Mouse (Mus musculus): ENCODE data around the gene Specc1l. TPM values are rescaled to one million over a fixed set of nuclear protein-coding genes. Genes with fewer than 3 reads are reported as not detected.

Specc1l gene
- polyA plus RNA-seq, 1 experiment from 2014 or later, result 47.3 TPM

DNA sequence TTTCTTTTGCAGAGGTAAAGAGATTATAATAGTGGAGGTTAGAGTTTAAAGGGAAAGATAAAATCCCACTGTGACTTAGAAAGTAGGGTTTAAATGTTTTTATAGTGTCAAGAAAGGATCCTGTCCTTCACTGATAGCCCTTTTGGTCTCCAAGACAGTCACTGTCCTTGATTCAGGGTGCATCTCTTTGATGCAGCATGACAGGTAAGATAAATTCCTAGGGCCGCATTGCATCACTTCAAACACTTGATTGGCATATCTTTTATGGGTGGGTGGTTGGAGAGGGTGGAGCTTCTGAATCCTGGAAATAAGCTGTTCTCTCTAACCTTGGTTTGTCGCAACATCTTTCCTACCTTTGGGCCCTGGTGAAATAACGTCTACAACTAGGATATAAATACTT is 15.5 kb downstream of the Specc1l start:
- no peak overlapping the region for H3K9ac ChIP-seq
- WGBS, result 84% methylated on average over 3 of the region's 3 CpGs
- peaks cover 18% of the 10 kb centered on the region for H3K36me3 ChIP-seq

DNA sequence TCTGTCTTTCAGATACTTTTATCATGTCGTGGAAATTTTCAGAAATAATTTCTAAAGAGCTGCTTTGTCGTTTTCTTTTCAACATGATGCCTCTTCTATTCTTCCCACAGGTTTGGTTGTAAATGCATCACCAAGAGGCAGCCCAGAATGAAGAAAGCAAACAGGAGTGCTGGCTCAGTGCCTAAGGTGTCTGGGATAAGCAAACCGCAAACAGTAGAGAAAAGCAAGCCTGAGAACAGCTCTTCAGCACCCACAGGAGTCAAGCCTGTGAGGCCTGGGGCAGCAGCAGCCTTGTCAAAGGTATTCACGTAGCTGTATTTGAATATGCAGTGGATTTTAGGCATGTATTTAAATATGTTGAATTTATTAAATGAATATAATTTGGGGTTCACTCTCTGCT is 18.7 kb downstream of the Specc1l start:
- Histone ChIP-seq H3K36me3 (peaks cover 26% of the 10 kb centered on the region), H3K9me3 (no peaks in the 10 kb centered on the region), H3K9ac (no peak overlapping the region), H3K4me1 (peaks cover 4% of the 10 kb centered on the region; the same call in 1 of the 2 replicates), H3K4me3 (no peak overlapping the region), H3K27me3 (no peaks in the 10 kb centered on the region), H3K27ac (no peak overlapping the region), H3K4me2 (no peak overlapping the region)
- whole genome bisulfite sequencing, result 62% methylated on average over 4 of the region's 4 CpGs
- ATAC-seq (ENCODE audit: borderline replicate concordance, extremely low read depth, low FRiP score, low TSS enrichment), result no peak

More for the DNA sequence above, 15.5 kb downstream of the Specc1l start:
- no peaks in the 10 kb centered on the region for H3K27me3 ChIP-seq
- no peak for ATAC-seq (ENCODE audit: borderline replicate concordance, extremely low read depth, low FRiP score, low TSS enrichment)
- H3K9me3 ChIP-seq, result no peaks in the 10 kb centered on the region
- no peak overlapping the region for H3K4me3 ChIP-seq
- no peak overlapping the region for H3K27ac ChIP-seq
- peaks cover 15% of the 10 kb centered on the region for H3K4me1 ChIP-seq
- H3K4me2 ChIP-seq, result no peak overlapping the region

DNA sequence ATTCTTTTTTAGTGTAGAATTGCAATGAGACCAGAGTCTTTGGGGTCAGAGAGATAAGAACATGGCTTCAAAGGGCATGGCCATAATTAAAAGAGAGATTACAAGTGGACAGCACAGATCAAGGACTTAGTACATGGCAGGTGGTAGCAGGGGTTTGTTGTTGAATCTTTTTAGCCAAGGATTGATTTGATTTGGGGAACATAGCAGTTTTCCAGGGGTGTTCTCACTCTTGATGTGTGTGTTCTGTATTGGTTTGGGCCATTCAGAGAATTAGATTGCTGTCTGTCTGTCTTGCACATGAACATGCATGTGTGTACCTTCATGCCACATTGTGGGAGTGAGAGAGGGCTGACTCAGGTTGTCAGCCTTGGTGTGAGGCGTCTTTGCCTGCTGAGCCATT is 20.0 kb downstream of the Specc1l start:
- 94% methylated on average over 1 of the region's 1 CpGs for WGBS
- Histone ChIP-seq H3K4me1 (peaks cover 4% of the 10 kb centered on the region; the same call in 1 of the 2 replicates), H3K9ac (no peak overlapping the region), H3K4me2 (no peak overlapping the region), H3K4me3 (no peak overlapping the region), H3K36me3 (peaks cover 31% of the 10 kb centered on the region), H3K27me3 (no peaks in the 10 kb centered on the region), H3K27ac (no peak overlapping the region), H3K9me3 (no peaks in the 10 kb centered on the region)
- ATAC-seq (ENCODE audit: borderline replicate concordance, extremely low read depth, low FRiP score, low TSS enrichment), result no peak

DNA sequence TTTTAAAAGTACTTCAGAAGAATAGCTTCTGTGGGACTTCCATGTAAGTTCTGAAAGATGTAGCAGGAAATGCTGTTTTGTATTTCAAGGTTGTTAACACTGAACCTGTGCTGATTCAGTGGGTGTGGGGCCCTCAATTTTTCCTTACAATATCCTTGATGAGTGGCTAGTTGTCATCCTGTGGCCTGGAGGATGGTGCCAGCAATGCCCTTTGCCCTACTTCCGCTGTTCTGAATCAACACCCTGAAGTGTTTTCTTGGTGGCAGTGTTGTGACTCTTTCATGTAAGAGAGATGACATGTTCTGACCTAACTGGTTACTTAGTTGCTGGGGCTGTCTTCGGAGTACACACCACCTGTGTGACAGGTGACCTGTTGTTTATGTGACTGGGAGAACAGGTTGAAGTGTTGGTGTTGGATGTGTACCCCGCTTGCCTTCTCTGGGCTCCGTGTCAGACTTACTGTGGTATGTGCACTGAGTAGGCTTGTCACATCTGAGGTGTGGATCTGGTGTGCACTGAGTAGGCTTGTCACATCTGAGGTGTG is 20.8 kb downstream of the Specc1l start:
- no peak overlapping the region for H3K4me2 ChIP-seq
- H3K27me3 ChIP-seq, result no peaks in the 10 kb centered on the region
- H3K9ac ChIP-seq, result no peak overlapping the region
- no peak overlapping the region for H3K4me3 ChIP-seq
- no peak for ATAC-seq (ENCODE audit: borderline replicate concordance, extremely low read depth, low FRiP score, low TSS enrichment)
- peaks cover 31% of the 10 kb centered on the region for H3K36me3 ChIP-seq
- 90% methylated on average over 4 of the region's 4 CpGs for WGBS
- H3K4me1 ChIP-seq, result peaks cover 4% of the 10 kb centered on the region; the same call in 1 of the 2 replicates
- no peaks in the 10 kb centered on the region for H3K9me3 ChIP-seq
- no peak overlapping the region for H3K27ac ChIP-seq

DNA sequence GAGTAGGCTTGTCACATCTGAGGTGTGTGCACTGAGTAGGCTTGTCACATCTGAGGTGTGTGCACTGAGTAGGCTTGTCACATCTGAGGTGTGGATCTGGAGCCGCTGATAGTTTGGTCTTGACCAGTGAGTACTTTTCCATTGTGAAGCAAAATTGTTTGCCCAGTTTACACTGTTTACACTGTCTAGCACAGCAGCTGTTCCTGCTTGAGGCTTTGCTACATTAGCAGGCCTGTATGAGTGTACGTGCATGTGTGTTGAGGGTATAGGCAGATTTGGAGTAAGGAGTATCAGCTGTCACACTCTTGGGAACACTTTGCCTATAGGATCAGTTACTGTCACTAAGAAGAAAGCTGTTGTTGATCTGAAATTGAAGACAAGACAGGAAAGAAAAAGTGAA is 21.6 kb downstream of the Specc1l start:
- H3K27ac ChIP-seq, result no peak overlapping the region

DNA sequence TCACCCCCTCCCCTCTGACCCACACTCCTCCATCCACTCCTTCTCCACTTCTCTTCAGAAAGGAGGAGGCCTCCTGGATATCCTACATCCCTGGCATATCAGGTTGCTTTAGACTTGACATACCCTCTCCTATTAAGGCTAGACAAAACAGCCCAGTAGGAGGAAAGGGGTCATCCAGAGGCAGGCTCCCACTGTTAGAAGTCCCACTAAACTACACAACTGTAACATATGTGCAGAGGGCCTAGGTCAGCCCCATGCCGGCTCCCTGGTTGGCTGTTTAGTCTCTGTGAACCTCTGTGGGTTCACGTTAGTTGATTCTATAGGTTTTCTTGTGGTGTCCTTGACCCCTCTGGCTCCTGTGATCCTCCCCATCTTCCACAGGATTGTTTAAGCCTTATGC is 23.9 kb downstream of the Specc1l start:
- Histone ChIP-seq H3K27me3 (no peaks in the 10 kb centered on the region), H3K4me2 (no peak overlapping the region), H3K4me1 (no peaks in the 10 kb centered on the region), H3K9me3 (no peaks in the 10 kb centered on the region), H3K4me3 (no peak overlapping the region), H3K27ac (no peak overlapping the region), H3K9ac (no peak overlapping the region), H3K36me3 (peaks cover 33% of the 10 kb centered on the region)
- ATAC-seq (ENCODE audit: borderline replicate concordance, extremely low read depth, low FRiP score, low TSS enrichment), result no peak
- WGBS, result 88% methylated on average over 2 of the region's 2 CpGs

More for the DNA sequence above, 21.6 kb downstream of the Specc1l start:
- peaks cover 35% of the 10 kb centered on the region for H3K36me3 ChIP-seq
- no peaks in the 10 kb centered on the region for H3K27me3 ChIP-seq
- H3K9me3 ChIP-seq, result no peaks in the 10 kb centered on the region
- H3K4me3 ChIP-seq, result no peak overlapping the region
- WGBS, result 60% methylated on average over 2 of the region's 2 CpGs
- H3K9ac ChIP-seq, result no peak overlapping the region
- H3K4me1 ChIP-seq, result peaks cover 4% of the 10 kb centered on the region; the same call in 1 of the 2 replicates
- no peak for ATAC-seq (ENCODE audit: borderline replicate concordance, extremely low read depth, low FRiP score, low TSS enrichment)
- no peak overlapping the region for H3K4me2 ChIP-seq

DNA sequence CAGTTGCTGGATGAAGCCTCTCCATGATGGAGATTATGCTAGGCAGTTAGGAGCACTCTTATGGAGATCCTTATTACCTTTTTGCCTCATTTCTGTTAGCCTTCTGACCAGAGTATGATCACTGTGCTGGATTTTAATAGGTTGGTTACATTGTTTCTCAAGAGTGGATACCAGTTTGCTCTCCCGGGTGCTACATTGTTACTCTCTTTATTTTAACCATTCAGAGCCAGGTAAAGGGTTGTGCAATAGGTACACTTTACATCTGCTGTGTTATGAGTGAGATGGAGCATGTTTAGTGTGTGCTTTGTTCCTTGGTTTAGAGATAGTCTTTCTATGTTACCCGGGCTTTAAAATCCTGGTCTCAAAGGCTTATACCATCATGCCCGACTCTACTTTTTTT is 24.3 kb downstream of the Specc1l start:
- 79% methylated on average over 3 of the region's 3 CpGs for WGBS
- peaks cover 33% of the 10 kb centered on the region for H3K36me3 ChIP-seq
- H3K27ac ChIP-seq, result no peak overlapping the region
- no peak overlapping the region for H3K4me2 ChIP-seq
- H3K4me1 ChIP-seq, result no peaks in the 10 kb centered on the region
- ATAC-seq (ENCODE audit: borderline replicate concordance, extremely low read depth, low FRiP score, low TSS enrichment), result no peak
- H3K9ac ChIP-seq, result no peak overlapping the region
- H3K9me3 ChIP-seq, result no peaks in the 10 kb centered on the region
- no peaks in the 10 kb centered on the region for H3K27me3 ChIP-seq
- H3K4me3 ChIP-seq, result no peak overlapping the region

DNA sequence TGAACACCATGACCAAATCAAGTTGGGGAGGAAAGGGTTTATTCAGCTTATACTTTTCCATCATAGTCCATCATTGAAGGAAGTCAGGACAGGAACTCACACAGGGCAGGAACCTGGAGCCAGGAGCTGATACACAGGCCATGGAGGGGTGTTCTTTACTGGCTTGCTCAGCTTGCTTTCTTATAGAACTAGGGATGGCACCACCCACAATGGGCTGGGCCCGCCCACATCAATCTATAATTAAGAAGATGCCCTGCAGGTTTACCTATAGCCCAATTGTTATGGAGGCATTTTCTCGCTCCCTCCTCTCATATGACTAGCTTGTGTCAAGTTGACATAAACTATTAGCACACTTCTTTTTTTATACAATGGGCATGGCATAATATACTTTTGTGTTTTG is 25.3 kb downstream of the Specc1l start:
- no peak overlapping the region for H3K4me3 ChIP-seq
- no peaks in the 10 kb centered on the region for H3K27me3 ChIP-seq
- no peaks in the 10 kb centered on the region for H3K9me3 ChIP-seq
- no peak overlapping the region for H3K9ac ChIP-seq
- no peak overlapping the region for H3K4me2 ChIP-seq
- WGBS, result 88% methylated on average over 2 of the region's 2 CpGs
- no peak for ATAC-seq (ENCODE audit: borderline replicate concordance, extremely low read depth, low FRiP score, low TSS enrichment)
- peaks cover 34% of the 10 kb centered on the region for H3K36me3 ChIP-seq
- no peaks in the 10 kb centered on the region for H3K4me1 ChIP-seq
- H3K27ac ChIP-seq, result no peak overlapping the region

DNA sequence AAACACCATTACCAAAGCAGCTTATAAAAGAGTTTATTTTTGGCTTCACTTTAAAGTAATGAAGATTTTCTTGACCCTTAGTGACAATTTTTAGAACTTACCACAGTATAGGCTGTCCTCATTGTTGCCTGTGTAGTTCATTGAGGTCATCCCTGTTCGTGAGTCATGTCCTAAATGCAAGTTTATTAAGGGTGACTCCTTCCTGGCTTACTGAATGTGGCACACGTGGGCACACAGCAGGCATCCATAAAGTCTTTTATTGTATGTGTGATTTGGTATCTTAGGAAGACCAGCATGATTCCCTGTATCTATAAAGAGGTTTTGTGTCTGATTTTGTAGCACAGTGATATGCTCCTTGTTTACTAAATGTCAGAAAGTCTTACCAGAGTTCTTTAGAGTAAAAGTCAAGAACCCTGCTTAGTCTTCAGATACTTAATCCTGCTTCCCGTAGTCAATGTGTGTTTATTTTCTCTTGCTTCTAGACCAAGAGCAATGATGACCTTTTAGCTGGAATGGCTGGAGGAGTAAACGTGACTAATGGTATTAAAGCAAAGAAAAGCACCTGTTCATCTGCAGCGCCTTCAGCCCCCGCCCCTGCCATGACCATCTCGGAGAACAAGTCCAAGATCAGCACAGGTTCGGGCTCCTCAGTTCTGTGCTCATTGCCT is 28.8 kb downstream of the Specc1l start:
- no peak overlapping the region for H3K4me2 ChIP-seq
- H3K9ac ChIP-seq, result no peak overlapping the region
- H3K4me3 ChIP-seq, result no peak overlapping the region
- 70% methylated on average over 8 of the region's 8 CpGs for WGBS
- no peak for ATAC-seq (ENCODE audit: borderline replicate concordance, extremely low read depth, low FRiP score, low TSS enrichment)
- H3K4me1 ChIP-seq, result no peaks in the 10 kb centered on the region
- no peak overlapping the region for H3K27ac ChIP-seq
- H3K9me3 ChIP-seq, result no peaks in the 10 kb centered on the region
- H3K36me3 ChIP-seq, result peaks cover 57% of the 10 kb centered on the region
- H3K27me3 ChIP-seq, result no peaks in the 10 kb centered on the region

DNA sequence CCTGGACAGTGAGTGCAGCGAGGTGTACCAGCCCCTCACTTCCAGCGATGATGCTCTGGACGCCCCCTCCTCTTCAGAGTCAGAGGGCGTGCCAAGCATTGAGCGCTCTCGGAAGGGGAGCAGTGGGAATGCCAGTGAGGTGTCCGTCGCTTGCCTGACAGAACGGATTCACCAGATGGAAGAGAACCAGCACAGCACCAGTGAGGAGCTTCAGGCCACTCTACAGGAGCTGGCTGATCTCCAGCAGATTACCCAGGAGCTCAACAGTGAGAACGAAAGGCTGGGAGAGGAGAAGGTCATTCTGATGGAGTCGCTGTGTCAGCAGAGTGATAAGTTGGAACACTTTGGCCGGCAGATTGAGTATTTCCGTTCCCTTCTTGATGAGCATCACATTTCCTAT is 33.9 kb downstream of the Specc1l start:
- no peak for ATAC-seq (ENCODE audit: borderline replicate concordance, extremely low read depth, low FRiP score, low TSS enrichment)
- no peaks in the 10 kb centered on the region for H3K4me1 ChIP-seq
- no peak overlapping the region for H3K27ac ChIP-seq
- H3K9me3 ChIP-seq, result no peaks in the 10 kb centered on the region
- 79% methylated on average over 13 of the region's 13 CpGs for WGBS
- H3K9ac ChIP-seq, result no peak overlapping the region
- H3K4me2 ChIP-seq, result no peak overlapping the region
- H3K27me3 ChIP-seq, result no peaks in the 10 kb centered on the region
- peaks cover 77% of the 10 kb centered on the region for H3K36me3 ChIP-seq
- no peak overlapping the region for H3K4me3 ChIP-seq

DNA sequence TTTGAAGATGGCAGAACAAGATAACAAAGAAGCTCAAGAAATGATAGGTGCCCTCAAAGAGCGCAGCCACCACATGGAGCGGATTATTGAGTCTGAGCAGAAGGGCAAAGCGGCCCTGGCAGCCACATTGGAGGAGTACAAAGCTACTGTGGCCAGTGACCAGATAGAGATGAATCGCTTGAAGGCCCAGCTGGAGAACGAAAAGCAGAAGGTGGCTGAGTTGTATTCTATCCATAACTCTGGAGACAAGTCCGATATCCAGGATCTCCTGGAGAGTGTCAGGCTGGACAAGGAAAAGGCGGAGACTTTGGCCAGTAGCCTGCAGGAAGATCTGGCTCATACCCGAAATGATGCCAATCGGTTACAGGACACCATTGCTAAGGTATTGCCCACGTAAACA is 34.5 kb downstream of the Specc1l start:
- H3K9ac ChIP-seq, result no peak overlapping the region
- 94% methylated on average over 10 of the region's 10 CpGs for WGBS
- H3K4me1 ChIP-seq, result no peaks in the 10 kb centered on the region
- H3K36me3 ChIP-seq, result peaks cover 72% of the 10 kb centered on the region
- no peak overlapping the region for H3K4me3 ChIP-seq
- H3K27ac ChIP-seq, result no peak overlapping the region
- no peak for ATAC-seq (ENCODE audit: borderline replicate concordance, extremely low read depth, low FRiP score, low TSS enrichment)
- no peaks in the 10 kb centered on the region for H3K9me3 ChIP-seq
- H3K4me2 ChIP-seq, result no peak overlapping the region
- no peaks in the 10 kb centered on the region for H3K27me3 ChIP-seq

DNA sequence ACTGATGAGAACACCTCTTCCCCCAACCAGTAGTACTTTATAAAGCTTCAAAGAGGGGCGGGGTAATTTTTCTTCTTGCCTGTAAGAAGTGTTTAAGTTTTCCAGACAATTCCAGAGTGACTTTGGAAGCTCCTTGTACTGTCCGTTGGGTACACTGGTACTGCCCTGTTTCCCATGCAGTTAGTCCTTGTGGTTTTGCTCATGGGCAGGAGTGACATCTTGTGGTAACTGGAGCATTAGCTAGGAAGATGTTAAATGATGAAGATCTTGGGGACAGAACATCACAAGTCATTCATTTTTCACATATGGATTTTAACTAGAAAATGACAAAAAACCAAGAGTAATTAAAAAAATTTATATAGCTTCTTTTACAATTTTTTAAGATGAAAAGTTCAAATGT is 39.1 kb downstream of the Specc1l start:
- Histone ChIP-seq H3K9ac (no peak overlapping the region), H3K36me3 (peaks cover 36% of the 10 kb centered on the region), H3K4me1 (peaks cover 6% of the 10 kb centered on the region; the same call in 1 of the 2 replicates), H3K27me3 (no peaks in the 10 kb centered on the region), H3K27ac (no peak overlapping the region), H3K4me2 (no peak overlapping the region), H3K9me3 (no peaks in the 10 kb centered on the region), H3K4me3 (no peak overlapping the region)
- no peak for ATAC-seq (ENCODE audit: borderline replicate concordance, extremely low read depth, low FRiP score, low TSS enrichment)
- 67% methylated on average over 2 of the region's 2 CpGs for WGBS
